Mouse (Mus musculus) neutrophil, adult 65 days (primary cell): ENCODE measurements around the gene Syngr4. TPM values are rescaled to one million over a fixed set of nuclear protein-coding genes. Genes with fewer than 3 reads are reported as not detected.

Experiments
- total RNA-seq: library from RNA; stranded (reverse); gene quantifications from 2 replicates; pipeline ENCODE4 v1.2.4, GENCODE M21; 2023

Syngr4 gene
- total RNA-seq, result 0.95 TPM in 1 of 2 replicates, not detected in the other

GRCm38 (mm10) chr7:45896517-45897257 lies at the start of gene Syngr4, which contains the start of gene Tmem143:
Syngr4 (minus strand) TSS chr7:45896714.
Tmem143 (plus strand) TSS chr7:45896941.

GRCm38 (mm10) chr7:45923762-45924428 lies 27.4 kb upstream of the Syngr4 start, which contains the start of gene Ccdc114:
Ccdc114 (plus strand) TSS chr7:45924072.

GRCm38 (mm10) chr7:45921242-45921621 lies 24.7 kb upstream of the Syngr4 start, which contains the start of gene Emp3:
Emp3 (minus strand) TSS chr7:45921404.

GRCm38 (mm10) chr7:45878278-45878677 lies 18.2 kb downstream of the Syngr4 start, which contains the start of gene Grin2d:
Grin2d (minus strand) TSS chr7:45878378.

GRCm38 (mm10) chr7:45872624-45873023 lies 23.9 kb downstream of the Syngr4 start, which contains the start of gene Kdelr1:
Kdelr1 (plus strand) TSS chr7:45872772.

Other genes with a start within 250 kb of the Syngr4 start
- gene Fut2, start 230.3 kb downstream of the Syngr4 start, total RNA-seq, result not detected in 2 replicates
- gene Ntn5, start 212.7 kb downstream of the Syngr4 start, total RNA-seq, result not detected in 2 replicates
- gene Sec1, start 202.3 kb downstream of the Syngr4 start, total RNA-seq, result not detected in 2 replicates
- not detected in 2 replicates for gene Car11, start 196.9 kb downstream of the Syngr4 start, total RNA-seq
- 5.0 and 6.3 TPM in 2 replicates for gene Dbp, start 191.6 kb downstream of the Syngr4 start, total RNA-seq
- 572 and 599 TPM in 2 replicates for gene Rpl18, start 181.3 kb downstream of the Syngr4 start, total RNA-seq
- gene Sphk2, start 178.7 kb downstream of the Syngr4 start, total RNA-seq, result 62.3 and 77.9 TPM in 2 replicates
- gene Fam83e, start 175.5 kb downstream of the Syngr4 start, total RNA-seq, result 0.16 and 0.20 TPM in 2 replicates
- not detected in 2 replicates for gene Spaca4, start 170.9 kb downstream of the Syngr4 start, total RNA-seq
- not detected in 2 replicates for gene Lmtk3, start 113.0 kb downstream of the Syngr4 start, total RNA-seq
- gene Sult2b1, start 112.0 kb downstream of the Syngr4 start, total RNA-seq, result not detected in 2 replicates
- 127 and 143 TPM in 2 replicates for gene Cyth2, start 82.1 kb downstream of the Syngr4 start, total RNA-seq
- 0.27 and 0.57 TPM in 2 replicates for gene Kcnj14, start 71.9 kb downstream of the Syngr4 start, total RNA-seq
- 6.0 and 6.6 TPM in 2 replicates for gene Grwd1, start 65.8 kb downstream of the Syngr4 start, total RNA-seq
- gene Kdelr1, start 23.9 kb downstream of the Syngr4 start, total RNA-seq, result 58.9 and 60.5 TPM in 2 replicates
- 0.16 and 0.25 TPM in 2 replicates for gene Grin2d, start 18.3 kb downstream of the Syngr4 start, total RNA-seq
- 3.5 and 5.3 TPM in 2 replicates for gene Tmem143, start 227 bp upstream of the Syngr4 start, total RNA-seq
- gene Emp3, start 24.7 kb upstream of the Syngr4 start, total RNA-seq, result 328 and 386 TPM in 2 replicates
- gene Ccdc114, start 27.4 kb upstream of the Syngr4 start, total RNA-seq, result 4.0 and 7.0 TPM in 2 replicates
- gene Abcc6, start 133.6 kb upstream of the Syngr4 start, total RNA-seq, result not detected in 2 replicates
- 22.6 and 29.8 TPM in 2 replicates for gene Nomo1, start 137.0 kb upstream of the Syngr4 start, total RNA-seq
- gene Kcnj11, start 204.1 kb upstream of the Syngr4 start, total RNA-seq, result not detected in 2 replicates